Mouse (Mus musculus) lung, adult 10 weeks (tissue): Measurements from ENCODE around the gene 1700020N01Rik. TPM values are rescaled to one million over a fixed set of nuclear protein-coding genes. Genes with fewer than 3 reads are reported as not detected.

Experiments
- polyA plus RNA-seq: library from polyadenylated mRNA; stranded (reverse); fragments of 350-450 nt; fragmentation: Illumina TruSeq; extraction: RNeasy Lipid Tissue Mini Kit (QIAGEN cat#74804); gene quantifications from one replicate; pipeline ENCODE4 v1.2.3, GENCODE M21; 2014; ENCODE audit warnings: low read depth, low replicate concordance; ENCODE audit not compliant: insufficient read depth

The 1700020N01Rik gene
- not detected for polyA plus RNA-seq

GRCm38 (mm10) chr10:21592896-21593380 lies at the start of gene 1700020N01Rik:
TSS of gene 1700020N01Rik (plus strand) at chr10:21593145.

Other genes starting within 250 kb of the 1700020N01Rik start
- not detected for gene Aldh8a1, start 215.9 kb upstream of the 1700020N01Rik start, polyA plus RNA-seq